In genomic region chr8:70873364-70873985, GRCm38 (mm10) we compare ENCODE assay signal across 8 mouse cellular contexts. TPM values are rescaled to one million over a fixed set of nuclear protein-coding genes. Genes with fewer than 3 reads are reported as not detected.
DNase-seq lines count a peak whose midpoint lies in the region; ATAC-seq lines count a peak whose summit lies in the region.

Ccdc124 (minus strand) TSS chr8:70873935.

- DNase-seq in adipocyte (ENCODE audit: low spot score), result peak; percentile 97
- DNase-seq in embryo, embryonic 10 days (ENCODE audit: low spot score), result peak; percentile 99
- DNase-seq in gastrocnemius, postnatal 14 days, result peak; percentile 96
- DNase-seq in left cerebral cortex, postnatal 10 days (ENCODE audit: extremely low spot score in 1 of 2, low spot score in 2 of 2), result peak; percentile 95 to 97
- peak; percentile 93 for DNase-seq in right cerebral cortex, postnatal 25 days
- peak; percentile 91 to 97 for DNase-seq in urinary bladder, postnatal 4 days (ENCODE audit: low spot score in 2 of 2)

- intact Hi-C loops in gastrocnemius, postnatal 14 days (cut with DNase I; ENCODE audit: low total_unique reads), result no loop called here
- intact Hi-C loops in left cerebral cortex, postnatal 10 days (cut with DNase I), result no loop called here

- peak; percentile 84 for ATAC-seq in inflammation-experienced regulatory T-cells, adult 6 months
- peak; percentile 74 for ATAC-seq in megakaryocyte-erythroid progenitor cell, adult 5-6 weeks (replicated peaks; ENCODE audit: low FRiP score, low TSS enrichment, poor library complexity, severe bottlenecking)

RNA-seq across cellular contexts. Expression of gene Ccdc124, which starts in this region (rescaled TPM):
- total RNA-seq in gastrocnemius, postnatal 14 days (2021), result 10 to 100 TPM; 50.3 to 50.9 TPM
- 100 to 1,000 TPM in 1 of 3 experiments, 10 to 100 TPM in 2; 54.2 to 120 (median 63.1) TPM for polyA plus RNA-seq in inflammation-experienced regulatory T-cells, adult 6 months (2017; shearing (Covaris generic))
- 10 to 100 TPM; 88.9 to 93.3 TPM for total RNA-seq in left cerebral cortex, postnatal 10 days (2021)
- 28.5 and 47.9 TPM in 2 replicates for total RNA-seq in megakaryocyte-erythroid progenitor cell, adult 5-6 weeks (2014; fragmentation: Nextera tagmentation)
- 30.8 and 51.1 TPM in 2 replicates for total RNA-seq in megakaryocyte-erythroid progenitor cell, adult 5-6 weeks (2017)

Comparison
In these comparisons a context has a peak if more than half of its experiments do, and no peak if none do; other contexts are left out.
1. Peak in every context shown above with its lines: DNase-seq and ATAC-seq.